Mouse (Mus musculus): Measurements from ENCODE around the gene Lmtk2. TPM values are rescaled to one million over a fixed set of nuclear protein-coding genes. Genes with fewer than 3 reads are reported as not detected.

The Lmtk2 gene
- total RNA-seq, 2 experiments from 2014 or later = 12.5 to 13.8 TPM

GRCm38 (mm10) chr5:144109201-144109600 is 9.0 kb downstream of the Lmtk2 start:
- no peak for DNase-seq

GRCm38 (mm10) chr5:144112574-144113438 is 12.6 kb downstream of the Lmtk2 start:
- no peak for DNase-seq

- DNase-seq = no peak
Measured at GRCm38 (mm10) chr5:144114068-144114467, 13.8 kb downstream of the Lmtk2 start.

GRCm38 (mm10) chr5:144114970-144115627 is 14.9 kb downstream of the Lmtk2 start:
- no peak for DNase-seq

GRCm38 (mm10) chr5:144115628-144115977 is 15.4 kb downstream of the Lmtk2 start:
- no peak for DNase-seq

- no peak for DNase-seq
Measured at GRCm38 (mm10) chr5:144118271-144118670, 18.0 kb downstream of the Lmtk2 start.

- no peak for DNase-seq
Measured at GRCm38 (mm10) chr5:144119286-144119685, 19.1 kb downstream of the Lmtk2 start.

GRCm38 (mm10) chr5:144121489-144121888 is 21.3 kb downstream of the Lmtk2 start:
- no peak for DNase-seq

GRCm38 (mm10) chr5:144125979-144126755 is 25.9 kb downstream of the Lmtk2 start:
- no peak for DNase-seq

GRCm38 (mm10) chr5:144143531-144143930 is 43.3 kb downstream of the Lmtk2 start:
- no peak for DNase-seq

- no peak for DNase-seq
Measured at GRCm38 (mm10) chr5:144146898-144147297, 46.7 kb downstream of the Lmtk2 start.

- no peak for DNase-seq
Measured at GRCm38 (mm10) chr5:144149530-144149929, 49.3 kb downstream of the Lmtk2 start.

- no peak for DNase-seq
Measured at GRCm38 (mm10) chr5:144151270-144151669, 51.0 kb downstream of the Lmtk2 start.

GRCm38 (mm10) chr5:144154528-144154927 is 54.3 kb downstream of the Lmtk2 start:
- peak; percentile 53 for DNase-seq

- peak; percentile 57 for DNase-seq
Measured at GRCm38 (mm10) chr5:144158604-144159003, 58.4 kb downstream of the Lmtk2 start.

- DNase-seq = no peak
Measured at GRCm38 (mm10) chr5:144159137-144159536, 58.9 kb downstream of the Lmtk2 start.

- DNase-seq = no peak
Measured at GRCm38 (mm10) chr5:144162080-144162812, 62.0 kb downstream of the Lmtk2 start.

- no peak for DNase-seq
Measured at GRCm38 (mm10) chr5:144162813-144163517, 62.7 kb downstream of the Lmtk2 start.

GRCm38 (mm10) chr5:144165756-144166155 is 65.5 kb downstream of the Lmtk2 start:
- DNase-seq = no peak

- no peak for DNase-seq
Measured at GRCm38 (mm10) chr5:144169275-144169975, 69.2 kb downstream of the Lmtk2 start.

GRCm38 (mm10) chr5:144173648-144174047 is 73.4 kb downstream of the Lmtk2 start:
- DNase-seq = no peak
